Mouse (Mus musculus): Measurements from ENCODE around the gene Stt3a. TPM values are rescaled to one million over a fixed set of nuclear protein-coding genes. Genes with fewer than 3 reads are reported as not detected.

The Stt3a gene
- total RNA-seq, 2 experiments from 2014 or later, result 67.3 to 77.3 TPM

DNA sequence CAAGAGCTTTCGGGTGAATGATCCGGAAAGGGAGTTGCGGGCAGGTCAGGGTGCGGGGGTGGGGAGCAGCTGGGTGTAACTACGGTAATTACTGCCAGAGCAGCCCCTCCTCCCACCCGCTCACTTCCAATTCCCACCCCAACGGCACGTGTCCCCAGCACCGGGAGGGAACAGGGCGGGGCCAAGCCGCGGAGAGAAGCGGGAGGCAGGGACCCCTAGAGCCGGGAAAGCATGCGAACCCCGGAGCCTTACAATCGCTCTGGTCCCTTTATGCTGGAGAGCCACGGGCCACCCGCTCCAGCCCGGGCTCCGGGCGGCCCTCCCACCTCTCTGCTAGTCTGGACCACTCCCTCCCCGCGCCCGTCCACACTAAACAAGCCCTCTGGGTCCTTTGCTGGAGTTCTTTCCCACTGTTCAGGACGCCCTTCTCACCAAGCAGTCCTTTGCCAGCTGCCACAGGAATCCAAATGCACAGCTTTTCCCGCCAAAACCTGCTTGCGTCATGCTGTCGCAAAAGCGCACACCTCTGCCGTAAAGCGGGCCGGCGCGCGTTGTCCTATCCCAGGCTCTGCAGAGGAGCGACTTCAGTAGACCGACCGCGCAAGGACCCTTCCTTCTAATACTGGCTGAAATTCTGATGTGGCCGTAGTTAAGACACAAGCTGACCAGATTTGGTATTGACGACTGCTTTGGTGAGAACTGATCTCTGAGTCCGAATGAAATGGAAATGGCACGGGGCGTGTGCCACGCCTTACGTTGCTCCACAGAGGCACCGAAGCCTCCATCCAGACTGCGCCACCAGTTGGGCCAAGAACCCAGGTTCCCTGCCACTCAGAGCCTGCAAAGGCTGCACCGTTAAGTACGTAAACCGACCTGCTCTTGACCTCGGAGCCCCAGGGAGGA lies 41.1 kb downstream of the Stt3a start:
- peak; percentile 92 to 93 for DNase-seq (ENCODE audit: low spot score in 2 of 2)

DNA sequence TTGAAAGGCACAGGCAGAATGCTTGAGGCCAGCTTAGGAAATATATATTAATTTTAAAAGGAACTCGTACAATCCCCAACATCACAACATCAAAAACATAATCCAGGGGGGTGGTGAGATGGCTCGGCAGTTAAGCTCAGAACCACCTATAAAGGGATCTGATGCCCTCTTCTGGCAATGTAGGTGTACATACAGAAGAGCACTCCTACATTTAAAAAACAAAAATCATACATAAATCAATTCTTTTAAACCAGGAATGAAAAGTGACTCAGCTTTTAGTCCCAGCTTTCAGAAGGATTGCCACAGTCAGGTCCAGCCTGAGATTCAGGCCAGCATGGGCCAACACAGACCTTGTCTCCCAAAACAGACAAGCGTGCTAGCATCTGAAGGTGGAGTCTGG lies 50.9 kb downstream of the Stt3a start:
- peak in 1 of 2 experiments; percentile 7 for DNase-seq (ENCODE audit: low spot score in 2 of 2)

- no peak for DNase-seq (ENCODE audit: low spot score in 2 of 2)
These were observed 60.2 kb downstream of the Stt3a start for GRCm38 (mm10) chr9:36707304-36707703.

GRCm38 (mm10) chr9:36705923-36706322 lies 61.6 kb downstream of the Stt3a start:
- no peak for DNase-seq (ENCODE audit: low spot score in 2 of 2)

- DNase-seq (ENCODE audit: low spot score in 2 of 2), result no peak
These were observed 73.2 kb downstream of the Stt3a start for GRCm38 (mm10) chr9:36694276-36694675.

GRCm38 (mm10) chr9:36692920-36693319 lies 74.6 kb downstream of the Stt3a start, which contains the start of gene Acrv1:
Gene Acrv1 (plus strand): TSS chr9:36693220.
- DNase-seq (ENCODE audit: low spot score in 2 of 2), result no peak

DNA sequence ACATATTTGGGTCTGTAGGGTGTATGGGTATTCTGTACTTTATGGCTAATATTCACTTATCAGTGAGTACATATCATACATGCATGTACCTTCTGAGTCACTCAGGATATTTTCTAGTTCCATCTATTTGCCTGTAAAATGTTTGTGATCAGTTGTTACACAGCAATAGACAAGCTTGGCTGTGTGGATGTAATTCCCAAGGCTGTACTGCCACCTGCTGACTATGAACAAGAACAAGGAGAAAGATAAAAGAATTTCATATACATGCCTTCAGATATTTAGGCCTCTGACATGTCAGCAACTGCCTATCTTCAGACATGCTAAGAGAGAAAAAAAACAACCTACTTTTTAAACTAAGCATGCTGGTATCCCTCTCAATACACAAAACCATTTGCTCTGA lies 80.2 kb downstream of the Stt3a start:
- peak in 1 of 2 experiments; percentile 5 for DNase-seq (ENCODE audit: low spot score in 2 of 2)

GRCm38 (mm10) chr9:36681424-36681823 lies 86.1 kb downstream of the Stt3a start:
- no peak for DNase-seq (ENCODE audit: low spot score in 2 of 2)

Other genes with a start within 250 kb of the Stt3a start
- not detected for gene Gm5615, start 225.7 kb downstream of the Stt3a start, total RNA-seq (2021)
- not detected for gene Gm17689, start 185.0 kb downstream of the Stt3a start, total RNA-seq (2021)
- not detected for gene A630095E13Rik, start 124.3 kb downstream of the Stt3a start, total RNA-seq (2021)
- gene Acrv1, start 74.5 kb downstream of the Stt3a start, total RNA-seq (2021), result not detected
- gene Chek1, start 40.6 kb downstream of the Stt3a start, total RNA-seq (2021), result 1 to 10 TPM; 3.2 to 3.3 TPM
- 100 to 1,000 TPM; 109 to 115 TPM for gene Ei24, start 29.7 kb upstream of the Stt3a start, total RNA-seq (2021)
- gene Fez1, start 54.2 kb upstream of the Stt3a start, total RNA-seq (2021), result 100 to 1,000 TPM; 304 to 313 TPM

Measured in layer of hippocampus, postnatal 14 days (tissue).